Mouse (Mus musculus): ENCODE data around the gene F2r. TPM values are rescaled to one million over a fixed set of nuclear protein-coding genes. Genes with fewer than 3 reads are reported as not detected.

The F2r gene
- total RNA-seq, 2 experiments from 2014 or later = 27.9 to 30.4 TPM

DNA sequence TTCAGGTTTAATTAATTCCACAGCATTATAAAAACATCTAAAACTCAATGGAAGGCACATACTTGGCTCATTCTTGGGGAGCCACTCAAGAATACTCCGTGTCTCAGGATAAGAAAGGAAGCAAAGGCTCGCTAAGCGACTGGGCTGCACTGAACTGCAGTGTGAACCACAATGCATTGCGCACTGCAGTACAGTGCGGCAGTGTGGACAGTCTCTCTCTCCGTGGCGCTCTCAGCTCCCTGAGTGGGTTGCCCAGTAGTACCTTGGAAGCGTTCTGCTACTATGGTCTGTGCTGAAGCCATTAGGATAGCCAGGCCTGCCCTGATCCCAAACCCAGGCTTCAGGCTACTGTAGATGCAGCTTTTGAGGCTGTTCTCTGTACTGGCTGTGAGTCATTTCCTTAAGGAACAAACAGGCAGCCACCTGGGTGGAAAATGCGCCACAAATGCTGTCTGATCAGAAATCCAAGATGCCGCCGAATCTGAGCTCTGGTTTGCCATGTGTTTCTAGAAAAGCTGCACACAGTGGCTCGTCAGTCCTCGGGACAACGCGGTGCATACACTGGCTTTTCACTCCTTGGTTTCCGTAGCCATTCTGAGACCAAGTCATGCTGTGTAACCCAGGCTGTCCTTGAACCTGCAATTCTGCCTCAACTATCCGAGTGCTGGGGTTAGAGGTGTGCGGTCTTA is 19.9 kb downstream of the F2r start:
- no peak for DNase-seq
- intact Hi-C loops (cut with DNase I) = no loop called here

GRCm38 (mm10) chr13:95597578-95597977 is 20.7 kb downstream of the F2r start:
- intact Hi-C loops (cut with DNase I) = no loop called here

DNA sequence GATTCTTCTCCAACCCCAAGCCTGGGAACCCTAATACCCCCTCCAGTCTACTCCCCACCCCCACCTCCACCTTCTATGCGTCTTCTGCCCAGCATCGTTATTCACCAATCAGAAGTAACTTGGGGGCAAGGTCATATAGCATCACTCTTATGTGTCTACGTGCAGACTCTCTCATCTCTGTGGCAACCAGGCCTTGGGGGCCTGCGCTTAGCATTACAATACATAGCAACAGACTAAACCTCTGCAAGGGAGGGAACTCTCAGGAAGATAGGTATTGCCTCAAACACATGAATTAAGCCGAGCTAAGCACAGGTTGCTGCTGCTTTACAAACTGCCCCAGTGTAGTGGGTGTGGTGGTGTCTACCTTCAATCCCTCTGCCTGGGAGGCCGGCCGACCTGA is 21.6 kb downstream of the F2r start:
- intact Hi-C loops (cut with DNase I) = no loop called here
- DNase-seq = no peak

More at GRCm38 (mm10) chr13:95597578-95597977, 20.7 kb downstream of the F2r start:
- DNase-seq = no peak

GRCm38 (mm10) chr13:95595921-95596320 is 22.4 kb downstream of the F2r start:
- no peak for DNase-seq
- intact Hi-C loops (cut with DNase I) = no loop called here

- peak; percentile 52 to 64 for DNase-seq
- intact Hi-C loops (cut with DNase I) = no loop called here
Measured at GRCm38 (mm10) chr13:95595411-95595810, 22.9 kb downstream of the F2r start.

GRCm38 (mm10) chr13:95592860-95593259 is 25.4 kb downstream of the F2r start:
- no peak for DNase-seq

DNA sequence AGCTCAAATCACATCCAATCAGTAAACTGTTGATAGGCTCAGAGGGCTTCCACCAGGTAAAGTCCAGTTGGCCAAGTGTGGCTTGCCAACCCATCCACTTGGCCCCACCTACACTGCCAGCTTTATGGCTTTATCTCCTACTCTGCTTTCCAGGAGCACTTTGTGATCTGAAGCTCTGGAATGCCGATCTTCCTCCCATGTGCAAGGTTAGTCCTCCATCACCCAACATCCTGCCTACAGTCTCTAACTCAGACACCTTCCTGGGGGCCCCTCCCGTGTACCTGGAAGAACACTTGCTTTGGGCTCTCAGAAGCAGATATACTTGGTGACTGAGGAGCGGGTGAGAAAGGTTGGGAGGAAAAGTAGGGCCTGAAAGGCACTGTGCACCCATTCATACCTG is 26.7 kb downstream of the F2r start:
- DNase-seq = no peak
- intact Hi-C loops (cut with DNase I) = no loop called here

More at GRCm38 (mm10) chr13:95592860-95593259, 25.4 kb downstream of the F2r start:
- intact Hi-C loops (cut with DNase I) = no loop called here

DNA sequence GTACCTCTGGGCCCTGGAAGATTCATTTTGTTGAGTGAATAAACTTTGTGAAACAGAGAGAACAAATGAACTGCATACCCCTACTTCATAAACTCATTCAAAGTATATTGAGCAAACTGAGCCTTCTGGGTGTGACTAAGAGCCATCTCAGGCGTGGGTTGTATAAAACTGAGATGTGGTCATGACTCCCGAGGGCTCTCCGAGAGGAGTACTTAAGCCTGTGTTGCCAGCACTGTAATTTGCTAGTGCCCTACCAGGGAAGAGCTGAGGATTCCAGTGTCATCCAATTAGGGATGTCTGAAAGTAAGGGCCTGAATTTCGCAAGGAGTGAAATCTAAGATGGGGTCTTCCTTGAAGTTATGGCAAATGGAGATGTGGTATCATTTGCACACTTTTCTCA is 30.7 kb downstream of the F2r start:
- intact Hi-C loops (cut with DNase I) = no loop called here
- no peak for DNase-seq

- DNase-seq = no peak
- intact Hi-C loops (cut with DNase I) = no loop called here
Measured at GRCm38 (mm10) chr13:95584898-95585297, 33.4 kb downstream of the F2r start.

DNA sequence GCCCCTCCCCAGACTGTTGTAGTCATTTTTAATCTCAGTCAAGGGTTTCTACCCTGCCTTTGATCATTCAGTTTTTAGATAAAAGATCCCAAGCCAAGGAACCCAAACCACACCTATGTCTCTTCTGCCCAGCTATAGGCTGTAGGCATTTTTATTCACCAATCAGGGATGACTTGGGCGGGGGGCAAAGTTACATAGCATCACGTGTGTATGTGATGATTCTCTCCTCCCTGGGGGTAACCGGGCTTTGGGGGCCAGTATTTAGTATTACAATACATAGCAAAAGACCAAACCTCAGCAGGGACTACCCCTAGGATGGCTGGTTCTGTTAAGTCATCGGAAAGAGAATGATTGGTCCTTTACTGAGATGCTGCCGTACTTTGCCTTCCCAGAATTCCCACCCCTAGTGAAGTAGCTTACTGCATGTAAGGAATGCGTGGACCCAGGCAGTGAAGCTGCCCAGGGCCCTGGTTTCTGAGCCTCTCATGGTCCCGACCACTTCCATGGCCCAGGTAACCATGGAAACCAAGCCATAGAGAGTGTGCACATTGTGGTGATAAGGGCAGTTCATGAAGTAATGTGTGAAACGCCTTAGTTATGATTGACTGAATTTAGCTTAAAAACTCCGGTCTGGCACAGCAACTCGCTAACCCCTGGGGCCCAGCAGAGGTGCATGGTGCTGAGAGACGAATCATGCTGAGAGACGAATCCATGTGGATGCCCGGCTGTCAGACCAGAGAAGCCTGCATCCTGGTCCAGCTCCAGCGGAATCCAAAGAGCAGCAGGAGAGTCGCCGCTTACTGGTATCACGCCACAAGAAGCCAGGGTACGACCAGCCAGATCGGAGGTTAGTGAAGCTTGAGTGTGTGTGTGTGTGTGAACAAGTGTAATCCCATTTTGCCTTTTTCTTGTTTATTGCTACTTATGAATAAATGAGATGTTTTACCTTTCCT is 34.8 kb downstream of the F2r start:
- DNase-seq = peak in 1 of 2 experiments; percentile 16
- intact Hi-C loops (cut with DNase I) = no loop called here

DNA sequence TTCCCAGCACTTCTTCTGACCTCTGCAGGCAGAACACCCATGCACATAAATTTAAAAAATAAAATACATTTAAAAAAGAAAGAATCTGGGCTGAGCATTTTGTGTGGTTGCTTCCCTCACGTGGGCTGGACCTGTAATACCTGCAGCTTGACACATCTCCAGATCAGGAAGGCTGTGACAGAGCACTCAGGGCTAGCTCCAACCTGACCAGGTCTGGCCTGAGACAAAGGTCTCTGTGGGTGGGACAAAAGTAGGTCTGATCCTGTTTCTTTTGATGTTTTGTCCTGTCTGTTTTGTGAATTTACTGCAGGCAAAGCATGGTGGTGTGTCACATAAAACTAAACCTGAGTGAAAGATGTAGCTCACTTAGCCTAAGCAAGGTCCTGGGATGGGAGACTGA is 36.4 kb downstream of the F2r start:
- intact Hi-C loops (cut with DNase I) = no loop called here
- DNase-seq = no peak

GRCm38 (mm10) chr13:95578016-95578697 is 40.1 kb downstream of the F2r start:
- DNase-seq = no peak
- intact Hi-C loops (cut with DNase I) = no loop called here

DNA sequence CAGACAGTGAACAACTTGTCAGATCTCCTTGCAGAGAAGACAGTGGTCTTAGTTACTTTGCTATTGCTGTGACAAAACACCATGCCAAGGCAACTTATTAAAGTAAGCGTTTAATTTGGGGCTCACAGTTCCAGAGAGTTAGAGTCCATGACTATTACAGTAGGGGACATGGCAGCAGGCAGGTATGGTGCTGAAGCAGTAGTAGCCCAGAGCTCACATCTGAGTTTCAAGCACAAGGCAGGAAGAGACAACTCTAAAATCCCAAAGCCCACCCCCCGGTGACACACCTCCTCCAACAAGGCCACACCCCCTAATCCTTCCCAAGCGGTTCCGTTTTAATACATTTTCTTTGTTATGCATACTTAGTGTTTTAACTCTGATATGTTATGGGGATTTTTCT is 47.4 kb downstream of the F2r start:
- intact Hi-C loops (cut with DNase I) = no loop called here
- DNase-seq = no peak

GRCm38 (mm10) chr13:95569326-95569725 is 49.0 kb downstream of the F2r start:
- intact Hi-C loops (cut with DNase I) = no loop called here
- no peak for DNase-seq

- no peak for DNase-seq
- intact Hi-C loops (cut with DNase I) = no loop called here
Measured at GRCm38 (mm10) chr13:95568336-95568735, 50.0 kb downstream of the F2r start.

DNA sequence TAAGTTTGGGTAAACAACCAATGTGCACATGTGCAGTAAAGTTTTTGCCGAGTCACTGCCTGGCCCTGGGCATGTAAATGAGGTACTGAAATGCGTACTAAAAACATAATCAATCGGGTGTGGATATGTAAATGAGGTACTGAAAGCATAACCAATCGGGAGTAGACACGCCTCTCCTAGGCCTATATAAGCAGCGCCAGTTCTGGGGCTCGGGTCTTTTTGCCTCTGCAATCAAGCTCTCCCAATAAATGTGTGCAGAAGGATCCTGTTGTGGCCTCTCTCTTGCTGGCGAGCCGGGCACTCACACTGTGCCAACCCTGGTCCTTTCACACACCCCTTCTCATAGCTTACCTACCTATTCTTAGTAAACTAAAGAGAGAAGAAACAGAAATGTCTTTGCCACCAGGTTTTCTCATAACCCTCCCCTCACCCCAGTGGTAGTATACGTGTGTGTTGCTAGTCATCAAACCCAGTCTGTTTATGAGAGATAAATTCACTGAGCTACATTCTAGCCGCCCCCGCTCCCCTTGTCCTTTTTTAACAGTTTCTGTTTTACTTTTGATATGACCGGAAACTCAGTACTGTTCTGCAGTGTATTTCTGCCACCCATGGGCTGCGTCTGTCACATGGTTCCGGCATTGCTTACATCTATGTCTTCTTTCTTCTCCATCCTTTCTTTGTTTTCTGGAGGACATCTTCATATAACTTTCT is 51.3 kb downstream of the F2r start:
- no peak for DNase-seq
- intact Hi-C loops (cut with DNase I) = no loop called here

DNA sequence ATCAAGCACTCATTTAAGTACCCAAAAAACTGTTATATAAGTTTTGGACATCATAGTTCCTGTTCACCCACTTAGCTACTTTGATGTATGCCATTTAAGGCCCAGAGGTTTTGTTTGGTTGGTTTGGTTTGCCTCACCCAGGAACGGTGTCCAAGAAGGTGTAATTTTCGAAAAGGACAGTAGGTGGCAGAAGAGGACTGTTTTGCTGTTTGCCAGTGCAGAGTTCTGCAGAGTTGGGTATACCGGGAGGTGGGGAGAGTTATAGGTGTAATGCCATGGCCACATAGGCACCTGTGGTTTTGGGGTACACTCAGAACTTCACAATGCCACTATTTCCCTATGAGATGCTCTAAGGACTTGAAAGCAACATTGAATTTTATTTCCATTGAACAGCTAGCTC is 54.6 kb downstream of the F2r start:
- peak; percentile 66 to 88 for DNase-seq
- intact Hi-C loops (cut with DNase I) = loop anchor here (1.0 to 5.0 kb wide), 4 partner anchors 54 to 329 kb away; partner anchors contain the start of gene F2r

GRCm38 (mm10) chr13:95563066-95563610 is 55.1 kb downstream of the F2r start:
- peak in 1 of 2 experiments; percentile 20 for DNase-seq
- intact Hi-C loops (cut with DNase I) = loop anchor here (1.0 to 5.0 kb wide), 4 partner anchors 54 to 330 kb away; partner anchors contain the start of gene F2r

DNA sequence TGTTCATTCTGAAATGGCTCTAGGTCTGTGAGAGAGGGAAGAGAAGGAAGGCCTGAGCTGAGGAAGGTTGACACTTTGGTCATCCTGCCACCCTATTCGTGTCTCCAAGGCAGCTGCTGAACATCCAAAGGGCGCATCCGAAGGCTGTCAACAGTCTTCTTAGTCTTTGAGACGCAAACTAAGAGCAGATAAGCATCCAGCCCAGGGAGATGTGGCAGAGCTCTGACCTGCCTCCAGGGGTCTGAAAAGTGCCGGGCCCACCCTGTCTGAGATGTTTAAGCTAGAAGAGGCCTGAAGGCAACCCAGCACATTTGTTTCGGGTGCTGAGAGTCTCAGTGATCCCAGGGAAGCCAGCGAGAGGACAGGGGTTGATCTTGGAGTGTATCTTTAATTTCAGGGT is 61.0 kb downstream of the F2r start:
- DNase-seq = no peak
- intact Hi-C loops (cut with DNase I) = no loop called here
